Mouse (Mus musculus) embryonic fibroblast, embryonic 13.5 days (primary cell): ENCODE measurements around the gene Ciao2b. TPM values are rescaled to one million over a fixed set of nuclear protein-coding genes. Genes with fewer than 3 reads are reported as not detected.
"Not testable (repeated sequence)": the region's sequence is repeated elsewhere in the genome, so short reads cannot be mapped to it uniquely, and the experiment has no call there.

Source experiments
- H3K27ac ChIP-seq: 2 replicates; pipeline ENCODE4 v1.5.1; 2012; ENCODE audit warnings: low read length, control low read depth, inconsistent platforms; ENCODE audit not compliant: insufficient read depth
- H3K4me1 ChIP-seq: 2 replicates; pipeline ENCODE4 v1.6.1; 2011; ENCODE audit warnings: low read length; ENCODE audit not compliant: control insufficient read depth, insufficient read depth
- H3K4me3 ChIP-seq: 2 replicates; pipeline ENCODE4 v1.5.1; 2011; ENCODE audit warnings: mild to moderate bottlenecking, control low read depth, low read length; ENCODE audit not compliant: insufficient read depth
- CTCF ChIP-seq: IDR thresholded peaks from 2 replicates; pipeline ENCODE4 v1.5.1; 2011; ENCODE audit warnings: mild to moderate bottlenecking, control low read depth, low read length, moderate library complexity, borderline replicate concordance; ENCODE audit not compliant: insufficient read depth
- POLR2A ChIP-seq: IDR thresholded peaks from 2 replicates; pipeline ENCODE4 v1.6.1; 2011; ENCODE audit warnings: low read depth, mild to moderate bottlenecking, control low read depth, low read length, moderate library complexity
- polyA plus RNA-seq: library from polyadenylated mRNA; stranded (reverse); fragments of >200 nt; gene quantifications from 2 replicates; pipeline ENCODE4 v1.2.4, GENCODE M21; 2011; ENCODE audit warnings: low read depth; ENCODE audit not compliant: missing spikeins, insufficient read length

Gene Ciao2b
- polyA plus RNA-seq, result 43.6 and 50.4 TPM in 2 replicates

DNA sequence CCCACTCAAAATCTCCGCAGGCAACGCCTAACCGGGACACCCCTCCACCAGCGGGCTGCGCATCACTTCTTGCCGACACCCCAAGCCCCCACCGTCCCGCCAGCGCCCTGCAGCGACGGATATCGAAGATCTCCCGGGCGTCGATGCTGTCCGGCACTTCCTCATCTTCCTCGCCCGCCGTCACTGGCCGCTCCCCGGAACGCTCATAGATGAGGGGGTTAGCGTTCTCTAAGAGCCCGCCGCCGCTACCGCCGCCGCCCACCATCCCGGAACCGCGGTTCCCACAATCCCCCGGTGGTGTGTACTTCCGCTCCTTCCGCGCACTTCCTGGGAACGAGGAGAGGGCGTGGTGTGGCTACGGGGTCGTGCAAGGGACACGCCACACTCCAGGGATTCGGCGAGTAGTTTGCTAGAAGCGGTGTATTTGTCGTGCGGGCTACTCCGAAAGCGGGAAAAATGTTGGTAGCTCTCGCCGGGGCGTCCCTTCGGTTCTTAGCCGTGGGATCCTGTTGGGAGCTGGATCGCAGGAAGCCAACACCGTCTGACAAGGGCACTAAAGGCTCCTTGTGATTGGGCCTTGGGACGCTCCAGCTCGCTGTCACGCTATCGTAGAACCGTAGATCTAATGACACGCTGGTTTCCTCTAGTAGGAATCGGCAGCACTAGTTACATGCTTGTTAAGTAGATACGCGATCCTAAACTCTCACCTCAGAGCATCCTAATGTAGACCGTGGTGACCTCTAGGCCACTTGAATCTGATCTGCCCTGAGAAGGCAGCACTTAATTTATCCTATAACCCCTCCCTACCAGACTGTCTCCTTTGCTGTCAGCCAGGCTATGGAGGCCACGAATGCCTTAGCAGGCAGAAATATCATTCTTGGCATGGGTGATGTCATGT is at the start of gene Ciao2b:
Gene Ciao2b, minus strand, starts transcription at position 540 of the 898 bp plus-strand sequence.
- TF ChIP-seq CTCF (no peak), POLR2A (peak; percentile 71)
- Histone ChIP-seq H3K4me1 (peaks cover 4% of the 10 kb centered on the region; the same call in 1 of the 2 replicates), H3K27ac (peak within 1 kb of the TSS; percentile 21; the same call in 1 of the 2 replicates), H3K4me3 (peak within 1 kb of the TSS; percentile 86)

DNA sequence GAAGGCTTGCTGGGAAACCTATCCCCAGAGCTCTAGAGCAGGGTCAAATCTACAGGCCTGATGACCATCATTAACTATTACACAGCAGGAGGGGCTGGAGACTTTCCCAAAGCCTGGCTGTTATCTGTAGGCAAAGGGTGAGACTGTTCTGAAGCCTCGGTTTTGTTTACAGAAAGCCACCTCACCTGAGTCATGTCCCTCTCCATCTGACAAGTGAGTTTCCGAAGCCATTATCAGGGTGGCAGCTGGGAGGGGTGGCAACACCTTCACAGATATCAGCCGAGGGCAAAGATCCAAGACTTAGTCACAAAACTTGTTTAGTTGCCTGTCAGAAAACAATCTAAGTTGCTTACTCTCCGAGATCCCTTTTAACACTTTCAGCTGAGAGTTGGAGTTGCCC is 46.7 kb upstream of the Ciao2b start:
- Histone ChIP-seq H3K27ac (no peak overlapping the region), H3K4me3 (no peak overlapping the region), H3K4me1 (no peaks in the 10 kb centered on the region)
- no peak for TF ChIP-seq POLR2A
- no peak for TF ChIP-seq CTCF

DNA sequence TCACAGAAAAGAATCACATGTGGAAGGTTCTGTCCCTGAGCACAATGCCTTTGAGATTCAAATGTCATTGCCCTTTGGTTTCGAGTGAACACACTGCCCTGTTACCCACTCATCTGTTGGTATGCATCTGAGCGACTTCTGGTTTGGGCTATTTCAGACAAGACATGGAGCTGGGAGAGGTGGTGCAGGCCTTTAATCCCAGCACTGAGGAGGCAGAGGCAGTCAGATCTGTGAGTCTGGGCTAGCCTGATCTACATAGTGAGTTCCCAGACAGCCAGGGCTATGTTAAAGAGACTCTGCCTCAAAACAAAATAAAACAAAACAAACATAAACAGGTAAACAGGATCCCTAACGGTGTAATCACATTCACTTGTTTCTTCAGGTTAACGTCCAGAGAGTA is 13.8 kb upstream of the Ciao2b start:
- H3K4me1 ChIP-seq, result no peaks in the 10 kb centered on the region
- TF ChIP-seq POLR2A (no peak), CTCF (no peak)
- H3K4me3 ChIP-seq, result no peak overlapping the region
- no peak overlapping the region for H3K27ac ChIP-seq

DNA sequence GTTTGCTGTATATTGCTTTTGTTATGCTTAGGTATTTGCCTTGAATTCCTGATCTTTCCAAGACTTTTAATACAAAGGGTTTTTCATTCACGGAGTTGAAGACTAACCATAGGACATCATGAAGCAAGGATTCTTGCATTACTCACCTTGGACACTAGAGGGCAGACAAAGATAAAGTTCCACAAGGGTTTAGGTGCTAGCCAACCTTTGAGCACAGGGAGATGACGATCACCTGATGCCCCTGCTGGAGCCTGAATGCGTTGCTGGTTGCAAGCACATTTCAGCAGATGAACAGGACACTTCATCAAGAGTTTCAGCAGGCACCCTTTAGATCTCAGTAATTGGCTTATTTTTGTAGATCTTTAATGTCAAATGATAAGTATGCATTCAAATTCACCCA is 13.2 kb upstream of the Ciao2b start:
- no peaks in the 10 kb centered on the region for H3K4me1 ChIP-seq
- H3K27ac ChIP-seq, result no peak overlapping the region
- no peak overlapping the region for H3K4me3 ChIP-seq
- TF ChIP-seq POLR2A, result no peak
- TF ChIP-seq CTCF, result peak; percentile 67; the same call in 1 of the 2 replicates

DNA sequence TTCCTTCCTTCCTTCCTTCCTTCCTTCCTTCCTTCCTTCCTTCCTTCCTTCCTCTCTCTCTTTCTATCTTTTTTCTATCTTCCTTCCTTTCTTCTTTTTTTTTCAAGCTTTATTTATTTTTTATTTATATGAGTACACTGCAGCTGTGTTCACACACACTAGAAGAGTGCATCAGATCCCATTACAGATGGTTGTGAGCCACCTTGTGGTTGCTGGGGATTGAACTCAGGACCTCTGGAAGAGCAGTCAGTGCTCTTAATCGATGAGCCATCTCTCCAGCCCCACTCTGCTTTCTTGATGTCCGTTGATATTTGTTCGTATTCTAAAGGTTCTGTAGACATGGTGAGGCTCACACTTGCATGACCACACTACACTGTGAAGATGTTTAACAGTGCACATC is 2.4 kb upstream of the Ciao2b start:
- not testable (repeated sequence) for H3K4me3 ChIP-seq, H3K27ac ChIP-seq, H3K4me1 ChIP-seq

DNA sequence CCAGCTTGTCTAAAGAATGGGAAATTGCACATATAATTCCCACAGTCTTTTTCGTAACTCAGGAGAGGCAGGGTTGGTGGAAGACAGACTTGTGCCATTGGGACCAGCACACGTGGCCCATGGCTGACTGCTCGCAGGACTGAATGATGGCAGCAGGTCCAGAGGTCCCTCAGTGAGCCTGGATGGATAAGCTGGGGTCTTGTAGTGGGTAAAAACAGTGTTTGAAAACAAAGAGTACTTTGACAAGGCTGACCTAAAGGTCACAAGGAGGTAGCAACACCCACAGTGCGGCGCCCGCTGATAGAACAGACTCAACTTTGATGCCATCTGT is 524 bp upstream of the Ciao2b start:
- H3K27ac ChIP-seq, result no peak overlapping the region
- peak overlapping the region; percentile 86; the same call in 1 of the 2 replicates for H3K4me3 ChIP-seq
- H3K4me1 ChIP-seq, result peaks cover 4% of the 10 kb centered on the region; the same call in 1 of the 2 replicates
- 0 out of 2 replicates have a peak, but pooled peaks have one; percentile 30 for TF ChIP-seq POLR2A
- TF ChIP-seq CTCF, result no peak

DNA sequence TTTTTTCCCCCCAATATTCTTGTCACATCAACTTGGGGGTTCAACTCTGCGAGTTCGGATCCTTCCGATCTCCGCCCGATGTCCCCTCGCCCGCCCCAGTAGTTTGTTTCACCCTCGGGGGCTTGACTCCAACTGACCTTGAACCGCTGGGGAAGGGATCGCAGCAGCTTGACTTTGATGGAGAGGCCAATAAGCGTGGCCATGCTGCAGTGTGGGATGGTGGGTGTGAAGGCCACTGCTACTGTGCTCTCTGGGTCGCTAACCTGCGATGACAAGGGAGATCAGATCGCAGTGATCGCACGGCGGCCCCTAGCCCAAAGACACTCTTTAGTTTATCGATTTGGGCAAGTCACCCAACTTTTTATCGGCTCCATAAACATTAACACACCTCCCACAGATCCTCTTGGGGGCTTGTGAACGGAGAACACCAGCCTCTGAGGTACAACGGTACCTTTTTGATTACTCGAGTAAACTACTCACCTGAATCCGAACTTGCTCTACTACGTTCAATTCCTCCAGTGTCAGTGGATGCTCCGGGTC is 864 bp downstream of the Ciao2b start:
- TF ChIP-seq CTCF (no peak), POLR2A (no peak)
- H3K27ac ChIP-seq, result no peak overlapping the region
- peak overlapping the region; percentile 86 for H3K4me3 ChIP-seq
- H3K4me1 ChIP-seq, result peaks cover 4% of the 10 kb centered on the region; the same call in 1 of the 2 replicates

DNA sequence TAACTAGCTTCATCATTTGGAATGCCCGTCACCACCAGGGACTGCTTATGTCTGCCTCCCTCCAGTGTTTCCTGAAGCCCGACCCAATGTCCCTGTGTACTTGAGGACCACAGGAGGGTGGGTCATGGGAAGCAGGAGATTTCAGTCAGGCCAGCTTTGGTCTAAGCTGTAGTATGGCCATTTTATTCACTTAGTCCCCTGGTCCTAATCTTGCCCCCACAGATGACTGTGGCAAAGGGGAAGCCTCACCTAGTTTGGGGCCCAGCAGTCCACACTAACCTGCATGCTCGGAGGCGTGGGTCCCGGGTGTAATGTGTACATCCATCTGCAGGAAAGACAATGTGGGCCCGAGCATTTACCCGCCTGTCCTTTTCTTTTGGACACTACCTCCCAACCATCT is 1.5 kb downstream of the Ciao2b start:
- Histone ChIP-seq H3K27ac (no peak overlapping the region), H3K4me1 (peaks cover 4% of the 10 kb centered on the region; the same call in 1 of the 2 replicates), H3K4me3 (peak overlapping the region; percentile 86)
- TF ChIP-seq POLR2A (no peak), CTCF (no peak)

DNA sequence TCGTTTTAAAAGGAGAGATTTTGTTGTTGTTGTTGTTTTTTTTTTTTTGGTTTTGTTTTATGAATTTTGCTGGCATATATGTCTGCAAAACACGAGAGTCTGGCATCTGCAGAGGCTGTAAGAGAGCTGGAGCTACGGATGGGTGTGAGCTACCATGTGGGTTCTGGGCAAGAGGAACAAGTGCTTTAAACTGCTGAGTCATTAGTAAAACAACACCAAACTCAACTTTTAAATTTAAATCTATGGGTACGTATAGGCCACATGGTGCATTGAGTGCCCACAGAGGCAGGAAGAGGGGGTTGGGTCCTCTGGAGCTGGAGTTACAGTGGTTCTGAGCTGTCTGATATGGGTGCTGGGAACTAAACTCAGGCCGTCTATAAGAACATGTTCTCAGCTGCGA is 3.8 kb downstream of the Ciao2b start:
- TF ChIP-seq CTCF (no peak), POLR2A (no peak)
- Histone ChIP-seq H3K4me1 (peaks cover 4% of the 10 kb centered on the region; the same call in 1 of the 2 replicates), H3K27ac (no peak overlapping the region)

More for the DNA sequence above, 3.8 kb downstream of the Ciao2b start:
- H3K4me3 ChIP-seq, result no peak overlapping the region
